Mouse (Mus musculus): ENCODE data around the gene Ramp3.
"Not testable (repeated sequence)": the region's sequence is repeated elsewhere in the genome, so short reads cannot be mapped to it uniquely, and the experiment has no call there.

Gene Ramp3

GRCm38 (mm10) chr11:6658271-6658670, at the start of gene Ramp3:
Gene Ramp3, plus strand, starts transcription at chr11:6658521.
- peak; percentile 69 for DNase-seq

GRCm38 (mm10) chr11:6615250-6616205, 42.8 kb upstream of the Ramp3 start:
- no peak for DNase-seq

GRCm38 (mm10) chr11:6623704-6624103, 34.6 kb upstream of the Ramp3 start:
- DNase-seq = no peak

- DNase-seq = no peak
Observed at GRCm38 (mm10) chr11:6624619-6625382, 33.5 kb upstream of the Ramp3 start.

- peak; percentile 96 for DNase-seq
Observed at GRCm38 (mm10) chr11:6625478-6626387, 32.6 kb upstream of the Ramp3 start, which contains the start of gene Tbrg4. Gene Tbrg4, minus strand, starts transcription at chr11:6626067.

GRCm38 (mm10) chr11:6626388-6626772, 31.9 kb upstream of the Ramp3 start:
- DNase-seq = no peak

GRCm38 (mm10) chr11:6627731-6628130, 30.6 kb upstream of the Ramp3 start:
- DNase-seq = peak; percentile 15

GRCm38 (mm10) chr11:6628568-6628967, 29.8 kb upstream of the Ramp3 start:
- peak; percentile 55 for DNase-seq

GRCm38 (mm10) chr11:6629655-6630054, 28.7 kb upstream of the Ramp3 start:
- DNase-seq = no peak

GRCm38 (mm10) chr11:6636150-6636549, 22.2 kb upstream of the Ramp3 start:
- no peak for DNase-seq

GRCm38 (mm10) chr11:6638537-6638936, 19.8 kb upstream of the Ramp3 start, which contains the start of gene Wap:
Gene Wap, minus strand, starts transcription at chr11:6638637.
- DNase-seq = no peak

GRCm38 (mm10) chr11:6639072-6639471, 19.2 kb upstream of the Ramp3 start:
- DNase-seq = no peak

GRCm38 (mm10) chr11:6644566-6644965, 13.8 kb upstream of the Ramp3 start:
- DNase-seq = no peak

GRCm38 (mm10) chr11:6647831-6648724, 10.2 kb upstream of the Ramp3 start:
- no peak for DNase-seq

GRCm38 (mm10) chr11:6650519-6650918, 7.8 kb upstream of the Ramp3 start:
- no peak for DNase-seq

- not testable (repeated sequence) for DNase-seq
Observed at GRCm38 (mm10) chr11:6652978-6653377, 5.3 kb upstream of the Ramp3 start.

- peak; percentile 87 for DNase-seq
Observed at GRCm38 (mm10) chr11:6654903-6655302, 3.4 kb upstream of the Ramp3 start.

GRCm38 (mm10) chr11:6661206-6661605, 2.9 kb downstream of the Ramp3 start:
- peak; percentile 50 for DNase-seq

GRCm38 (mm10) chr11:6666634-6667033, 8.3 kb downstream of the Ramp3 start:
- no peak for DNase-seq

- DNase-seq = peak; percentile 35
Observed at GRCm38 (mm10) chr11:6669041-6669440, 10.7 kb downstream of the Ramp3 start.

GRCm38 (mm10) chr11:6670044-6670443, 11.7 kb downstream of the Ramp3 start:
- no peak for DNase-seq

All from kidney, postnatal 14 days (tissue).